ENCODE assay signal across 14 mouse cellular contexts in genomic region chr13:5433652-5434051, GRCm38 (mm10).
A peak's percentile ranks its signal among the peaks of the same experiment; 100 is the strongest.
DNase-seq lines count a peak whose midpoint lies in the region; ATAC-seq lines count a peak whose summit lies in the region.
"Had no signal": no experiment of that assay in that cellular context is flagged by ENCODE, and none has a peak within 500 bp of the region (broad histone marks: within the 10 kb centered on the region; RNA-seq: fewer than 3 reads in every experiment).

No protein-coding gene starts in this region.

- H3K4me2 ChIP-seq in midbrain, embryonic 11.5 days = no peak overlapping the region
- H3K4me2 ChIP-seq: neural tube, embryonic 13.5 days had no signal

- no peaks in the 10 kb centered on the region for H3K9me3 ChIP-seq in midbrain, embryonic 10.5 days (replicated peaks)
- H3K9me3 ChIP-seq in midbrain, embryonic 11.5 days (ENCODE audit: control insufficient read depth, low read length) = no peaks in the 10 kb centered on the region

- intact Hi-C loops in heart, postnatal 10 days (cut with DNase I) = no loop called here
- intact Hi-C loops in left cerebral cortex, postnatal 25 days (cut with DNase I) = no loop called here

- H3K4me3 ChIP-seq in midbrain, embryonic 10.5 days = no peak overlapping the region
- H3K4me3 ChIP-seq in midbrain, embryonic 11.5 days (ENCODE audit: low read depth, low read length) = no peak overlapping the region
- H3K4me3 ChIP-seq: heart, embryonic 10.5 days; neural tube, embryonic 13.5 days had no signal

- H3K4me1 ChIP-seq in midbrain, embryonic 10.5 days = no peaks in the 10 kb centered on the region
- no peaks in the 10 kb centered on the region for H3K4me1 ChIP-seq in midbrain, embryonic 11.5 days (ENCODE audit: control insufficient read depth, insufficient read depth, low read length)
- H3K4me1 ChIP-seq: heart, embryonic 10.5 days; neural tube, embryonic 13.5 days had no signal

- no peaks in the 10 kb centered on the region for H3K36me3 ChIP-seq in midbrain, embryonic 10.5 days
- no peaks in the 10 kb centered on the region for H3K36me3 ChIP-seq in midbrain, embryonic 11.5 days (ENCODE audit: control insufficient read depth, insufficient read depth, low read length)
- H3K36me3 ChIP-seq: heart, embryonic 10.5 days; neural tube, embryonic 13.5 days had no signal

- H3K27ac ChIP-seq in midbrain, embryonic 10.5 days (replicated peaks) = no peak overlapping the region
- no peak overlapping the region for H3K27ac ChIP-seq in midbrain, embryonic 11.5 days (ENCODE audit: low read depth, low read length)
- H3K27ac ChIP-seq: heart, embryonic 10.5 days; neural tube, embryonic 13.5 days had no signal

- no peak for ATAC-seq in midbrain, embryonic 11.5 days (ENCODE audit: low FRiP score)

- DNase-seq in heart, adult 11 months = peak; percentile 83
- no peak for DNase-seq in heart, postnatal 10 days
- peak; percentile 21 for DNase-seq in midbrain, embryonic 10.5 days (ENCODE audit: low spot score)
- no peak for DNase-seq in midbrain, embryonic 11.5 days (ENCODE audit: low spot score, missing footprints)
- DNase-seq in embryo, embryonic 10 days (ENCODE audit: low spot score) = peak; percentile 49
- DNase-seq in left cerebral cortex, postnatal 25 days (ENCODE audit: low spot score in 2 of 2) = peak; percentile 6 to 61
- no peak for DNase-seq in thymus, adult 18-20 months
- DNase-seq: adrenal gland, adult 2 months; cerebellum, adult 9-10 months; kidney, adult 8-10 months; lung, adult 2 months; thymus, postnatal 36 days had no signal

- WGBS in midbrain, embryonic 10.5 days = 57% methylated on average over 1 of the region's 1 CpGs
- WGBS in midbrain, embryonic 11.5 days = 43% methylated on average over 1 of the region's 1 CpGs

- no peaks in the 10 kb centered on the region for H3K27me3 ChIP-seq in midbrain, embryonic 10.5 days (ENCODE audit: low read depth, poor library complexity, severe bottlenecking)
- no peaks in the 10 kb centered on the region for H3K27me3 ChIP-seq in midbrain, embryonic 11.5 days (ENCODE audit: control insufficient read depth, insufficient read depth, low read length)
- H3K27me3 ChIP-seq: neural tube, embryonic 13.5 days had no signal

- H3K9ac ChIP-seq in midbrain, embryonic 11.5 days (ENCODE audit: low read length) = no peak overlapping the region
- H3K9ac ChIP-seq: neural tube, embryonic 13.5 days had no signal

Comparison
In these comparisons a context has a peak if more than half of its experiments do, and no peak if none do; other contexts are left out.
1. DNase-seq: peak in heart, adult 11 months (single experiment), midbrain, embryonic 10.5 days (single experiment), embryo, embryonic 10 days (single experiment) and left cerebral cortex, postnatal 25 days (2 of 2); none in heart, postnatal 10 days (0 of 2), midbrain, embryonic 11.5 days (single experiment) and thymus, adult 18-20 months (0 of 2).